Mouse (Mus musculus) liver, postnatal 0 days (tissue): ENCODE data around the gene Coq8a.
A peak's percentile ranks its signal among the peaks of the same experiment; 100 is the strongest.

Source experiments
- CTCF ChIP-seq: sonication (generic); IDR thresholded peaks from 2 replicates; pipeline ENCODE4 v1.5.1; 2016; ENCODE audit warnings: antibody characterized with exemption, low read depth
- EP300 ChIP-seq: IDR thresholded peaks from 2 replicates; pipeline ENCODE4 v1.6.1; 2016; ENCODE audit warnings: antibody characterized with exemption, low read depth, mild to moderate bottlenecking

- TF ChIP-seq EP300 = no peak
- TF ChIP-seq CTCF = peak; percentile 82
These were observed 31.2 kb upstream of the Coq8a start for GRCm38 (mm10) chr1:180230580-180230979.
